ENCODE assay signal across 8 mouse cellular contexts in the genomic region with DNA sequence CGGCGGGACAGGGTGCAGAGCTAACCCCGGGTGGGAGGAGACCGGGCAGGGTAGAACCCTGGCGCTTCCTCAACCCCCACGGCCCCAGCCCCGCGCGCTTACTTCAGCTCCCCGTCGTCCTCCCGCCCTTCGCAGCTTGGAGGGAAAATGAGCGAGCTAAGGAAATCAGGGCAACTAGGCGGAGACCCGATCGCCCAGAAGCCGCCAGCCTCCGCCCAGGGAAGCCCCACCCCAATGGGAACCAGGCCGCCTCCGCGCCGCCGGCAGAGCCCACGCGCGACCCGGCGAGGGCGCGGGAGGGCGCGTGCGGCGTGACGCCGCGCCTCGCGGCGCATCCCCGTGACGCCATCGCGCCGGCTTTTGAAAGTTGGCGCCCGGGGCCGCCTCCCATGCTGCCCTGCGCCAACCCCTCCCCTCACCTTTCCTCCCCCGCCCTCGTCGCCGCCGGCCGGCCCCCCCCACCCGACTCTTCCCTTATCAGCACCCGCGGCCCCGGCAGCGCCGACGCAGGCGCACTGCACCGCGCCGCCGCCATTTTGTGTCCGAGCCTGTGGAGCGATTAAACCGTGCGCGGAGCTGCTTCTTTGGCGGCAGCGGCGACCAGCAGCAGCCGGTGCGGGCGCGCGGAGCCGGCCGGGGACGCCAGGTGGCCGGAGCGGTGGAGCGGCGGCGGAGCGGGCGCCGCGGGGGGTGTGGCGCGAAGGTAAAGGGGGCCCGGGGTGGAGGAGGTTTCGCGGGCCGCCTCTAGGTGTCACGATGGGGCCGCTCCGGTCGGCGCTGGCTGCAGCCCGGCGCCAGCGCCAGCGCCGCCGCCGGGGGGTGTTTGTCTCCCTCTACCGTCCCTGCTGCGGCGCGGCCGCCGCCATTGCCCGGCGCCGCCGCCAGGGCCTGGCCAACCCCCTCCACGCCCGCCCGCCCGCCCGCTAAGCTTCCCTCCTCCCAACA. TPM values are rescaled to one million over a fixed set of nuclear protein-coding genes. Genes with fewer than 3 reads are reported as not detected.
DNase-seq lines count a peak whose midpoint lies in the region; ATAC-seq and TF ChIP-seq lines count a peak whose summit lies in the region.

A gene (plus strand): TSS at position 551 of the 945 bp plus-strand sequence.

- ATAC-seq in heart, embryonic 12.5 days (ENCODE audit: insufficient number of reproducible peaks, low FRiP score), result peak; percentile 94
- peak; percentile 90 for ATAC-seq in liver, embryonic 12.5 days
- peak; percentile 94 for ATAC-seq in stomach, embryonic 15.5 days (ENCODE audit: insufficient read depth, low FRiP score, low read depth)

- peak within 1 kb of the TSS; percentile 84 for H3K4me3 ChIP-seq in C2C12 (ENCODE audit: insufficient read depth, poor library complexity, severe bottlenecking)
- H3K4me3 ChIP-seq in erythroblast, embryonic 14.5 days (replicated peaks), result peak within 1 kb of the TSS; percentile 87
- peak within 1 kb of the TSS; percentile 92 for H3K4me3 ChIP-seq in heart, embryonic 12.5 days
- H3K4me3 ChIP-seq in liver, embryonic 12.5 days, result peak within 1 kb of the TSS; percentile 93
- H3K4me3 ChIP-seq in stomach, embryonic 15.5 days (replicated peaks), result peak within 1 kb of the TSS; percentile 89

- peak within 1 kb of the TSS; percentile 87 for H3K4me2 ChIP-seq in heart, embryonic 12.5 days
- peak within 1 kb of the TSS; percentile 86 for H3K4me2 ChIP-seq in liver, embryonic 12.5 days
- H3K4me2 ChIP-seq in stomach, embryonic 15.5 days, result peak within 1 kb of the TSS; percentile 92

- peak within 1 kb of the TSS; percentile 99 for H3K9ac ChIP-seq in heart, embryonic 12.5 days
- peak within 1 kb of the TSS; percentile 99 for H3K9ac ChIP-seq in liver, embryonic 12.5 days
- peak within 1 kb of the TSS; percentile 97 for H3K9ac ChIP-seq in stomach, embryonic 15.5 days

- TF ChIP-seq CTCF in C2C12 (IDR thresholded peaks at IDR 0.05; ENCODE audit: control insufficient read depth, insufficient read depth, insufficient read length), result peak; percentile 59
- TF ChIP-seq CTCF in brain, embryonic 14.5 days (IDR thresholded peaks at IDR 0.05; ENCODE audit: borderline replicate concordance, extremely low read depth, insufficient read depth, insufficient read length), result peak; percentile 41

- peaks cover 8% of the 10 kb centered on the region for H3K36me3 ChIP-seq in C2C12 (ENCODE audit: control insufficient read depth, insufficient read depth)
- H3K36me3 ChIP-seq in erythroblast, embryonic 14.5 days (ENCODE audit: control insufficient read depth), result peaks cover 32% of the 10 kb centered on the region
- no peaks in the 10 kb centered on the region; the same call in 1 of the 2 replicates for H3K36me3 ChIP-seq in heart, embryonic 12.5 days
- peaks cover 11% of the 10 kb centered on the region for H3K36me3 ChIP-seq in liver, embryonic 12.5 days
- no peaks in the 10 kb centered on the region for H3K36me3 ChIP-seq in stomach, embryonic 15.5 days

- H3K79me3 ChIP-seq in C2C12 (ENCODE audit: low read depth), result peaks cover 46% of the 10 kb centered on the region

- no peaks in the 10 kb centered on the region for H3K9me3 ChIP-seq in erythroblast, embryonic 14.5 days (ENCODE audit: control insufficient read depth, low read length)
- no peaks in the 10 kb centered on the region for H3K9me3 ChIP-seq in heart, embryonic 12.5 days (replicated peaks)
- H3K9me3 ChIP-seq in liver, embryonic 12.5 days (replicated peaks), result no peaks in the 10 kb centered on the region
- H3K9me3 ChIP-seq in stomach, embryonic 15.5 days, result no peaks in the 10 kb centered on the region

- TF ChIP-seq POLR2A in brain, embryonic 14.5 days (IDR thresholded peaks at IDR 0.05; ENCODE audit: borderline replicate concordance, extremely low read depth, insufficient read depth, insufficient read length, poor library complexity, severe bottlenecking), result peak; percentile 70

- H3K27ac ChIP-seq in heart, embryonic 12.5 days (ENCODE audit: poor library complexity, severe bottlenecking), result peak within 1 kb of the TSS; percentile 100
- peak within 1 kb of the TSS; percentile 100 for H3K27ac ChIP-seq in liver, embryonic 12.5 days
- H3K27ac ChIP-seq in stomach, embryonic 15.5 days, result peak within 1 kb of the TSS; percentile 100

- WGBS in heart, embryonic 12.5 days, result under 1% methylated on average over 115 of the region's 126 CpGs
- under 1% methylated on average over 104 of the region's 126 CpGs for WGBS in liver, embryonic 12.5 days (ENCODE audit: insufficient replicate concordance)
- under 1% methylated on average over 104 of the region's 126 CpGs for WGBS in stomach, embryonic 15.5 days

- peaks cover 62% of the 10 kb centered on the region for H3K4me1 ChIP-seq in erythroblast, embryonic 14.5 days (ENCODE audit: control insufficient read depth)
- peaks cover 22% of the 10 kb centered on the region for H3K4me1 ChIP-seq in heart, embryonic 12.5 days (replicated peaks)
- H3K4me1 ChIP-seq in liver, embryonic 12.5 days, result peaks cover 51% of the 10 kb centered on the region
- H3K4me1 ChIP-seq in stomach, embryonic 15.5 days, result peaks cover 19% of the 10 kb centered on the region

- H3ac ChIP-seq in C2C12 (ENCODE audit: control insufficient read depth, insufficient read length, low read depth), result peak within 1 kb of the TSS; percentile 100

- peak; percentile 98 for DNase-seq in brain, embryonic 14.5 days (ENCODE audit: low read depth)
- peak; percentile 96 for DNase-seq in kidney, postnatal 10 days
- peak; percentile 89 to 93 for DNase-seq in natural killer cell, adult 2 months (ENCODE audit: low spot score in 2 of 2)

- peaks cover 72% of the 10 kb centered on the region for H3K79me2 ChIP-seq in C2C12 (ENCODE audit: control insufficient read depth, insufficient read depth)

- no peaks in the 10 kb centered on the region for H3K27me3 ChIP-seq in C2C12 (ENCODE audit: control insufficient read depth, insufficient read depth, insufficient read length)
- no peaks in the 10 kb centered on the region for H3K27me3 ChIP-seq in erythroblast, embryonic 14.5 days (ENCODE audit: control insufficient read depth)
- no peaks in the 10 kb centered on the region for H3K27me3 ChIP-seq in heart, embryonic 12.5 days (replicated peaks)
- H3K27me3 ChIP-seq in liver, embryonic 12.5 days (replicated peaks), result no peaks in the 10 kb centered on the region
- H3K27me3 ChIP-seq in stomach, embryonic 15.5 days (replicated peaks), result no peaks in the 10 kb centered on the region

TF ChIP-seq in C2C12, 6 proteins besides CTCF, POLR2A, EP300 and RAD21:
- TF ChIP-seq MAX (IDR thresholded peaks at IDR 0.05), result peak; percentile 85
- TF ChIP-seq CEBPB (IDR thresholded peaks at IDR 0.05; ENCODE audit: low read depth), result no peak
- no peak for TF ChIP-seq FOSL1 (IDR thresholded peaks at IDR 0.05; ENCODE audit: insufficient read depth, low read length, poor library complexity, severe bottlenecking)

RNA-seq across cellular contexts. Expression of the gene that starts here (rescaled TPM):
- 30.2 TPM for polyA plus RNA-seq in C2C12 (2012; fragmentation: generic; extraction: Trizol)
- polyA plus RNA-seq in brain, embryonic 14.5 days (2012; rRNA removed), result 36.6 and 54.8 TPM in 2 replicates
- 24.5 and 26.6 TPM in 2 replicates for polyA plus RNA-seq in erythroblast, embryonic 14.5 days (2012)
- polyA plus RNA-seq in heart, embryonic 12.5 days (2016; fragmentation: Nextera tagmentation; extraction: Ambion mirVana), result 66.1 and 75.9 TPM in 2 replicates
- 89.0 and 93.5 TPM in 2 replicates for polyA plus RNA-seq in liver, embryonic 12.5 days (2016; fragmentation: Nextera tagmentation; extraction: Ambion mirVana)
- 109 and 112 TPM in 2 replicates for polyA plus RNA-seq in stomach, embryonic 15.5 days (2015; fragmentation: Nextera tagmentation; extraction: Ambion mirVana)

Comparison
In these comparisons a context has a peak if more than half of its experiments do, and no peak if none do; other contexts are left out.
1. Peak in every context shown above with its lines: DNase-seq, ATAC-seq, H3K4me3 ChIP-seq and H3K27ac ChIP-seq.